Mouse (Mus musculus): ENCODE results near the gene Rsl24d1.
"Not testable (repeated sequence)": the region's sequence is repeated elsewhere in the genome, so short reads cannot be mapped to it uniquely, and the experiment has no call there.

The Rsl24d1 gene

GRCm38 (mm10) chr9:73112919-73113906, at the start of gene Rsl24d1:
Rsl24d1 (plus strand) TSS chr9:73113426.
- in situ Hi-C loops (cut with MboI, MseI) = loop anchor here (25.0 kb wide), 1 partner anchor 1201 kb away; no protein-coding TSS in a partner anchor

- in situ Hi-C loops (cut with MboI, MseI) = no loop called here
Observed at GRCm38 (mm10) chr9:73063621-73064290, 49.5 kb upstream of the Rsl24d1 start.

- in situ Hi-C loops (cut with MboI, MseI) = no loop called here
Observed at GRCm38 (mm10) chr9:73067086-73067485, 46.1 kb upstream of the Rsl24d1 start.

- in situ Hi-C loops (cut with MboI, MseI) = no loop called here
Observed at GRCm38 (mm10) chr9:73068230-73068679, 45.0 kb upstream of the Rsl24d1 start.

DNA sequence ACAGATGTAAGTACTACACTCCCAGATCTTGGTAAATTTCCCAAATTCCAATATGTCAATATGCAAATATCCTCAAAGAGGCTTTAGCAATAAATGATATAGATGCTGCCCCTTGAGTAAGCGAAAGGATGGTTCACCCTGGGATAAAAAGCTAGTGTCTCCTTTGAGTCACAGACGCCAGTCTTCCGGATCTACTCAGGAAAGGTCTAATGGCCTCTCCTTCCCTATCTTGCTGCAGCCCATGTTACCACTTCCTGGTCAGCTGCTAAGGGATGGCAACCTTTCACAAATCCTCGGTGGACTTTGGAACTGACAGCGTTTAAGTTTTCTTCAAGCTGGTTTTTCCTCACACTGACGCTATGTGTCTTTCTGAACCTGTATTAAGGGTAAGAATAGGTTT, 44.5 kb upstream of the Rsl24d1 start:
- in situ Hi-C loops (cut with MboI, MseI) = no loop called here

DNA sequence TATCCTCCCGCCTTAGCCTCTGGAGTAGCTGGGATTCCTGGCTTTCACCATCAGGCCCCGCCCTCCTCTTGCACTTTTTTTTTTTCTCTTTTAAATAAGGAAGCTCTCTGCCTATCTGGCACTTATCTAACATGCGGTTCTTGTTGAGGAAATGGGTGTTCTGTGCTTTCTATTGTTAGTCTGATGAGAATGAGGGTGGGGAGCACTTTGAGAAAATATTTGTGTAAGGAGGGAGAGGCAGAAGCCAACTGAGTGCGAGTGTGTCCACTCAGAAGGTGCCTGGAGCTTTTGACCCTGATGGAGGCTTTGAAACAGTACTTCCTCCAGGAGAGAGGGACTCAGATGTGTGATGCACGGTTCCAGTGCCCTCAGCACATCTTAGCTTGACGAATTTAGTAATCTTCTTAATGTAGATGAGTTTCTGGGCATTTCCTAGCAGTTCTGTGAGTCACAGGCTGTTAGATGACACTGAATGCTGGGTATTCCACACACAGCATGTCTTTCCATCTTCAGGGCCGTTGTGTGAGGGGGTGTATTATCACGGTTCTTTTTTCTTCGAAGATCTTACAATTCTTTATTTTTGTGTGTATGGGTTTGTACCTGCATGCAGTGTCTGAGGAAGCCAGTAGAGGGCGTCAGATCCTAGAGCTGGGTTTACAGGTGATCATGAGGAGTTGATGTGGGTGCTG, 42.1 kb upstream of the Rsl24d1 start:
- in situ Hi-C loops (cut with MboI, MseI) = no loop called here

DNA sequence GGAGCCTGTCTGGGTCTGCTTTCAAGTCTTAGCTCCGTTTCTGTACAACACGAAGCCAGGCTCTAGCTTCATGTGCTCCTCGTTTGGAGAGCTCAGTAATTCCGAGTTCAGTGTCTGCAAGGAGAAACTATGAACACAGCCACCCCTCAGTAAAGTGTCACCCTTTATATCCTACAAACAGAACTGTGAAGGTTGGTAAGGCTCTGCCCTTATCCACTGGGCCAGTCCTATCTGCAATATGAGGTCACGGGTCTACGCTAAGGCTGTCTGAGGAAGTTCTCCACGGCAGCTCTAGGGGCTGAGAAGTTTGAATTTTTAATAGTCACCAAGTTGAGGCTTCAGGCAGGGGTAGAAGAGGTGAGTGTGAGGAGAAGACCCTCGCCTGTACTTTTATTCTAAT, 40.8 kb upstream of the Rsl24d1 start:
- in situ Hi-C loops (cut with MboI, MseI) = no loop called here

- in situ Hi-C loops (cut with MboI, MseI) = no loop called here
Observed at GRCm38 (mm10) chr9:73073169-73073568, 40.1 kb upstream of the Rsl24d1 start.

- in situ Hi-C loops (cut with MboI, MseI) = not testable (repeated sequence)
Observed at GRCm38 (mm10) chr9:73079349-73079748, 33.9 kb upstream of the Rsl24d1 start.

DNA sequence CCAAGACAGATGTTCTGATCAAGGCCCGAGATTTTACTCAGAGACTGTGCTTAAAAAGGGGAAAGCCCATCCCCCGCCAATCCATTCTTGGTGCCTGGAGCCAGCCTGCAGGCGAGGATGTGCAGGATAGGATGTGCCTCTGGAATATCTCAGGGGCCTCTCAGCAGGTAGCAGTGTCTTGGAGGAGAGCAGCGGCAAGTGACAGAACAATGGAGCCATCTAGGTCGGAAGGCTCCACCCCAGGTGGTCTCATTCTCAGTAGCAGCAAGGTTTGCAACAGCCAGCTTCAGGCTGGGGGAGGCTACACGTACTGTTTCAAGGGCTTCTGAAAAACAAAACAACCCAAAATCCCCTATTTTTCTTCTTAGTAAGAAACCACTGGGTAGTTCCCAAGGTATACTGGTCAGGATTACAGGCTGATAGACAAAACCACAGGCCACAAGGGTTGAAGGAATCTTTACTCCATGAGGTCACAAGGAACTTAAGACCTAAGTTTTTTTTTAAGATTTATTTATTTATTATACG, 33.4 kb upstream of the Rsl24d1 start:
- in situ Hi-C loops (cut with MboI, MseI) = no loop called here

- in situ Hi-C loops (cut with MboI, MseI) = no loop called here
Observed at GRCm38 (mm10) chr9:73082291-73083000, 30.8 kb upstream of the Rsl24d1 start.

GRCm38 (mm10) chr9:73083956-73084355, 29.3 kb upstream of the Rsl24d1 start:
- in situ Hi-C loops (cut with MboI, MseI) = no loop called here

DNA sequence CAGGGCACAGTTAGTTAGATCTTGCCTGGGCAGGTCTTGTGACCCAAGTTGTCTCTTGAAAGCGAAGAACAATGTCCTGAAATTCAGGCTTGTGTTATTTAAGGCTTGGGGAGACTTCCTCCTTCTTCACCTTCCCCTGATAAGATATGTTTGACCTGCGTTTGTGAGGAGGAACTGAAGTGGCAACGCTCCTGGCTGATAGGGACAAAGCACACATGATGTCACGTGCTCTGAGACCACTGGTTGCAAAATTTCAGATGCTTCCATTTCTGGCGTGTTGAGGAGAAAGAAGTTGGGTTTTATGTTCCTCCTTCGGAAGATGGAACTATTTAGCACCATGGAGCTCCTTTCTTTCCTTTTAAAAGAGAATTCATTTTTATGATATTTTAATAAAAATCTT, 27.4 kb upstream of the Rsl24d1 start:
- in situ Hi-C loops (cut with MboI, MseI) = loop anchor here (5.0 kb wide), 1 partner anchor 39 kb away; no protein-coding TSS in a partner anchor

DNA sequence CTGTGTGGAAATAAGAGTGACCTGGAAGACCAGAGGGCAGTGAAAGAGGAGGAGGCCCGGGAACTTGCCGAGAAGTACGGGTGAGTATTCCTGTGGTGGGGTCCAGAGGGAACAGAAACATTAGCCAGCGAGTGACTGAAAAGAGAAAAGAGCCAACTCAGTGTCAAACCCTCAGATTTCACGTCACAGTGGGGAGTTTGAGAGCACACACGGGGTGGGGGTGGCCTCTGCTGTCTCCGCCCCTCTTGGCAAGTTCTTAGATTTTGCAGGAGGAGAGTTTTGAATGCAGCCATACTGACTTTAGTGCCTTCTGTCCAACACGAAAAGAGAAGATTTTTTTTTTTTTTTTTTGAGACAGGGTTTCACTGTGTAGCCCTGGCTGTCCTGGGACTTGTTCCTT, 26.1 kb upstream of the Rsl24d1 start:
- in situ Hi-C loops (cut with MboI, MseI) = loop anchor here (5.0 kb wide), 1 partner anchor 40 kb away; no protein-coding TSS in a partner anchor

DNA sequence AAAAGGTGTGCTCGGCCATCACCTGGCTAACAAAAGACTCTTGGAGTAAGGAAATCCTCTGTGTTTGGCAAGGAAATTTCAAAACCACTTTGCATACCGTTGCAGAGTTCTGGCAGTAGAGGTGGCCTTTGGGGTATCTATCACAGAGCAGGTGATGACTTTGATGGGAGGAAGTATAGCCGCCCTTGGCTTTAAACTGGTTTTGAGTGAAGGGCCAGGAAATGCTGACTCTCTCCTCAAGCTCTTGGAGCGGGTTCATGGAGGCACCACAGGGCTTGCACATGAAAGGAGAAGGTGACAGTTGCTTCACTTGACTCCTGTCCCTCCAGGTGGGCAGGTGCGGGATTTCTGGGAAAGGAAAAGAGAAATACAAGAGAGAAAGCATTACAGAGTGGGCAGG, 25.6 kb upstream of the Rsl24d1 start:
- in situ Hi-C loops (cut with MboI, MseI) = loop anchor here (5.0 kb wide), 1 partner anchor 40 kb away; no protein-coding TSS in a partner anchor

- in situ Hi-C loops (cut with MboI, MseI) = loop anchor here (5.0 kb wide), 1 partner anchor 42 kb away; no protein-coding TSS in a partner anchor
Observed at GRCm38 (mm10) chr9:73089222-73089920, 23.9 kb upstream of the Rsl24d1 start.

DNA sequence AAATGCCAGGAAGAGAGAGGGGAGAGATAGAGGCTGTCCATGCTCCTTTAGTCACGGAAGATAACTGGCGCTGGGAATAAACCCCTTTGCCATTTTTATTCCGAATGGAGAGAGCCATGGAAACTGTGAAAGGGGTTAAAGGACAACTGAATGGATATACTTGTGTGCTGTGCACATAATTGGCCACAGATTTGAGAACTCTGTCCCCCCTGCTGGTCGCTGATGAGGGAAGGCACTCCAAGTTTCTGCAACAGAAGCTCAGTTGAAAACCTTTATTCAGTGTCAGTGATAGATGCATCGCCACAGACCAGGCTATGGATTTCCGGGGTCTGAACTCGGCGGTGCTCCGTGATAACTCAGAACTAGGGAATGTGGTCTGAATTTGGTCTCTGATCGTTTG, 23.1 kb upstream of the Rsl24d1 start:
- in situ Hi-C loops (cut with MboI, MseI) = loop anchor here (10.0 kb wide), 1 partner anchor 105 kb away; the partner anchor contains the start of genes Ccpg1 and Ccpg1os

GRCm38 (mm10) chr9:73091747-73092146, 21.5 kb upstream of the Rsl24d1 start:
- in situ Hi-C loops (cut with MboI, MseI) = loop anchor here (10.0 kb wide), 1 partner anchor 107 kb away; the partner anchor contains the start of genes Ccpg1 and Ccpg1os

- in situ Hi-C loops (cut with MboI, MseI) = loop anchor here (10.0 kb wide), 1 partner anchor 110 kb away; the partner anchor contains the start of genes Ccpg1 and Ccpg1os
Observed at GRCm38 (mm10) chr9:73094580-73094979, 18.6 kb upstream of the Rsl24d1 start.

DNA sequence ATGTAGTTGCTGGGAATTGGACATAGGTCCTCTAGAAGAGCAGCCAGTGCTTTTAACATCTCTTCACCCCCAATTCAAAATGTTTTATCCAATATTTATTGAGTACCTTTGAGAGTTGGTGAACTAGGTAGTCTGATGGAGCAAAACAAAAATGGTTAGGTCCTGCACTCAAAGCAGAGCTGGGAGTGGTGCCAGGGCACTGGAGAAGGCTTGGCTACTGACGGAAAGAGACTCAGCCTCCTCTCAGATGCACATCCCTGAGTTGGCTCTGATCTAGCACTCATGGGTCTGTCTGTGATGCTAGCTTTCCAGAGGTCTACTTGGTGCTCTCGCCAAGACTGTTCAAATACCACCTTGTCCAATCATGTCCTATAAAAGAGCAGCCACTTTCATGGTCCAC, 15.3 kb upstream of the Rsl24d1 start:
- in situ Hi-C loops (cut with MboI, MseI) = loop anchor here (10.0 kb wide), 1 partner anchor 113 kb away; the partner anchor contains the start of genes Ccpg1 and Ccpg1os

All from T-helper 2 cell (primary cell).